Mouse (Mus musculus) heart, postnatal 4 days (tissue): ENCODE measurements around the gene Cpeb2. TPM values are rescaled to one million over a fixed set of nuclear protein-coding genes. Genes with fewer than 3 reads are reported as not detected.

ENCODE experiments used
- DNase-seq: peaks from one replicate; pipeline ENCODE4 v3.0.0; 2021
- total RNA-seq, 2 experiments: library from RNA; stranded (reverse); gene quantifications; 2 replicates each; pipeline ENCODE4 v1.2.3; 2021

Gene Cpeb2
- total RNA-seq = 10 to 100 TPM; 26.0 to 29.4 TPM

DNA sequence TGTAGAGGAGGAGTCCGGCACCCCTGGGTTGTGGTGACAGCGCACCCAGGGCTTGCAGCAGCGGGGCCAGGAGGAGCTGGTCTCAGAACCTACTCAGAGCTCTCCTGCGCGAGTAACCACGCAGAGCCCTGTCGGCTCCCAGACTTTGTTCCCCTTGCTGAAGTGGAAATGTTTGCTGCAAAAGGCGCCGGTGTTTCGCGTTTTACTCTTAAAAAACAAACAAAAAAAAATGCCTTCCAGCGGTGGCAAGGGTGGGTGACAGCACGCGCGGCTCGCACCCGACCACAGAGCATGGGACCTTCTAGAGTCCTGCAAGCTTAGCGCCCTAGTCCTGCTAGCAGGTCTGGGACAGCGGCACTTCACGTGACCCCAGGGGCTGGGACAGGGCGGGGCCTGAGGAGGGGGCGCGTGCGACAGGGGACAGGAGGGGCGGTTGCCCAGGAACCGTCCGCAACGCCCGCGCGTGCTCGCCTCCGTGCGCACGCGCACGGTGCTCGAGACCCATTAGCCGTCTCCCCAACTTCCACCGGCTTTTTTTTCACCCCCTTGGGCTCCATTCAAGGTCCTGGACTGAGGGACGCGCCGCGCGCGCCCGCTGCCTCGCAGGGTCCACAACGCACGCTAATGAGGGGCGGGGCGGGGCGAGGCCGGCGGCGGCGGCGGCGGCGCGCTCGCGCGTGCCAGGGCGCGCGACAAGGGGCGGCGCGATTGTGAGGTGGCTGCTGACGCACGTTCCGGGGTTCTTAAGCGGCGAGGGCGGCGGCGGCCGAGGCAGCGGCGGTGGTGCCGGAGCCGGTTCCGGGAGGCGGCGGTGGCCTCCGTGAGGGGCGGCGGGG, at the start of gene Cpeb2:
Gene Cpeb2, plus strand, starts transcription at position 691 of the 836 bp plus-strand sequence.
- peak; percentile 95 for DNase-seq

GRCm38 (mm10) chr5:43183556-43183955, 49.4 kb upstream of the Cpeb2 start:
- DNase-seq = no peak

- DNase-seq = no peak
Measured at GRCm38 (mm10) chr5:43184834-43185233, 48.1 kb upstream of the Cpeb2 start.

DNA sequence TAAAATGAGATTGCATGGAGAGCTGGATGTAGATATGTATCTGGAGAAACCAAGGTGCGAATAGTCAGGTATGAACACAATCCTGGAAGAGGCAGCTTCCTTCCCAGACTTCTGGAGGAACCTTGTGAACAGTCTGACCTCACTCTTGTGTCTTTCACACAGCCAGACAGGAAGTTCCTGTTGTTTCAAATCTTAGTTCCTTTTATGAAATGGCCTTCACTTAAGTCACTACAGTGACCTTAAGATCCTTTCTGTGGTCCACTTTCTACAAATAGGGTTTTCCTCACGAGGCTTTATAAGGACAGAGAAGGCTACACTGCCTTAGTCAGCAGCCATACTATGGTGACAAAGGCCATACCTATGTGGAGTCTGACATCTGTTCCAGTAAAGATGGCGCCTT, 47.5 kb upstream of the Cpeb2 start:
- DNase-seq = no peak

GRCm38 (mm10) chr5:43200686-43201085, 32.3 kb upstream of the Cpeb2 start:
- DNase-seq = no peak

GRCm38 (mm10) chr5:43206495-43207053, 26.4 kb upstream of the Cpeb2 start:
- no peak for DNase-seq

DNA sequence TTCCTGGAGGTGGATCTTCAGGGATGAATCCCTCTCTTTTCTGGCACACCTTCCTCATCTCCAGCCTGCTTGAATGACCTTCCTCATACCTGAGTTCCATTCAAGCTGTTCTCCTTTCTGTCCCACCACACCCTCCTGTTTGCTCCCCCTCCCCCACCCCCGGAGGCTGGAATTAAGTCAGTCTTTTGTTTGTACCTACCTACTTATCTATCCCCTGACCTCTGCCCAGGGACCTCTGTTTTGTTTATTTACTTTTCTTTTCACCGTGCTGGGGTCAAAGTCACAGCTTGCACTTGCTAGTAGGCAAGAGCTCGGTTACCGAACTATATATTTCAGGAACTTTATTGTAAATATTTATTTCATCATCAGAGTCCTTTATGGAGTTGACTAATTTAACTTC, 15.5 kb upstream of the Cpeb2 start:
- DNase-seq = no peak

DNA sequence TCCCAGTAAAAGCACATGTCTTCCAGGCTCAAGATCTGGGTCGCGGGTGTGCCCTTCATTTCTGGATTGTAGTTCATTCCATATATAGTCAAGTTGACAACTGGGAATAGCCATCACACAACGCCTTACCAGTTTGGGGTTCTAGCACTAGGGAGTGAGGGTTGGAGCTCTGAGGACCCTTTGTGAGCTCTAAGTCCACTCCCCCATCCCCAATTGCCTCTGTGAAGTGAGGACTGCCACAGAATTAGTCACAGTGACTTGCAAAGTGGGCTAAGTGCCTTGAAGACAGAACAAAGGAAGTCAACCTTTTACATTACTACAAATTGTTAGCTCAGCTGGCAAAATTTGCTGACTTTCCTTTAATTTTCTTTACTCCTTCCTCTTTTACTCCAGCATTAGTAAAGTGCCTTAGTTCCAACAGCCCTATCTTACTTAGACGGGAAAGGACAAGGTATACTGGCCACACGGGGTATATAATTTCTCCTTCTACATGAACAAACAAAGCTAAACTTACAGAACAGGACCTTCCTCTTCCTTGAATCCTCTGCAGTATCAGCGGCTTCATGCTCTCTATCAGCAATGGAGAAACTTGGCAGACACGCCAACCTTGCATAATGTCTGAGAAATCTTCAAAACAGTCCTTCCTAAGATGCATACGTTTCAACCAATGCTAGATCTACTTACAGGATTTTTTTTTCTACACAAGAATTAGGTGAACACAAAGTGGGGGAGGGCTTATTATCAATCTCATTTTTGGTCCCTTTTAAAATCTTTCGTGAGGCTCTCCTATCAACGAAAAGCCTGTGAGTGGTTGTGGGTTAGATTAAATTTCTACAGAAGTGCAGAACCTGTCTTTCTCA, 14.8 kb upstream of the Cpeb2 start:
- DNase-seq = peak; percentile 9

GRCm38 (mm10) chr5:43218847-43219132, 14.2 kb upstream of the Cpeb2 start:
- DNase-seq = peak; percentile 42

DNA sequence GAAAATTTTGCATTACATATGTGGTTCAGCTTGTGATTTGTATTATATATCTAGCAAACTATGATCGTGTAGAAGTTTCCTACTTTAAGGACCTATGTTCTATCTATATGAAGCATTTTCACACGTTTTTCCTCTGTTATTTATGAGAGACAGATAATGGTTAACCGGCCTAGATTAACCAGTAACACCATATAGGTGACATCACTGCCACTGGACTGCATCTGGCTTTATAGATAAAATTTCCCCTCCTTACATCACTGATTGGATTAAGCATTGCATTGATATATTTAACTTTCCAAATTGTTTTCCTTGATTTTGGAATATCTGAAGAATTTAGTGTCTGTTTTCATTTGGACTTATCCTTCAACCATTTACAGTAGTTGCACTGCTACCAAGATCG, 9.6 kb upstream of the Cpeb2 start:
- no peak for DNase-seq

- no peak for DNase-seq
Measured at GRCm38 (mm10) chr5:43224245-43224644, 8.7 kb upstream of the Cpeb2 start.

DNA sequence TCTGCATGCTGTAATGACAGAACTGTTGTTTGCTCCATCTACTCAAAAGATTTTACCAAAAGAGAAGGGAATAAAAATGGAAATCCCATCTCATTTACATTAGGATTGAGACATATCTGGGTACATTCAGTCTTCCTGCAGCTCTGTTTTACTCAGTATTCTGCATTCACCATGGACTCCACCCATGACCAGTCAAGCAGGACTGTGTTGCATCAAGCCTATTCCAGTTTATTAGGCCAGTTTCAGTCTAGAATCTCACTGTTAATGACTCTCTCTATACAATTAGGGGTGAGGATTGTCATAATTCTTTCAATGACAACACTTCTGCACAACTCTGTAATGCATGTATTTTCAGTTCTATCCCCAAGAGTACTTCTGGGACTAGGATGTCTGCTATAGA, 6.8 kb upstream of the Cpeb2 start:
- no peak for DNase-seq

DNA sequence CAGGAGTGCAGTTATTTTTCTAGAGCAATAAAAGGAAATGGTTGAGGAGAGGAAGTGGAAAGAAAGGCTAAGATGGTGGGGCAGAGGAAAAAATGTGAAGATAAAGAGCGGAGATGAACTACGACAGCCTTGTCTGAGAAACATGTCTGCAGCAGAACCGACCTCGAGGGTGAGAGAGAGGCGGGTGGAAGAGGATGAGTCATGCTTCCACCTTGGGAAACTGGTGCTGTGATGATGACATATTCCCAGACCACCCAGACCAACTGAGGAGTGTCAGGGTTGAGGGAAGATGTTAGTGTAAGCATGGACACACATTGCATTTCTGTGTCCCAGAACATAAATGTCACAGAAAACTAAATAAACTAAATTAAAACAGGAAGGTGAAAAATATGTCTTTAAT, 5.4 kb upstream of the Cpeb2 start:
- DNase-seq = no peak

DNA sequence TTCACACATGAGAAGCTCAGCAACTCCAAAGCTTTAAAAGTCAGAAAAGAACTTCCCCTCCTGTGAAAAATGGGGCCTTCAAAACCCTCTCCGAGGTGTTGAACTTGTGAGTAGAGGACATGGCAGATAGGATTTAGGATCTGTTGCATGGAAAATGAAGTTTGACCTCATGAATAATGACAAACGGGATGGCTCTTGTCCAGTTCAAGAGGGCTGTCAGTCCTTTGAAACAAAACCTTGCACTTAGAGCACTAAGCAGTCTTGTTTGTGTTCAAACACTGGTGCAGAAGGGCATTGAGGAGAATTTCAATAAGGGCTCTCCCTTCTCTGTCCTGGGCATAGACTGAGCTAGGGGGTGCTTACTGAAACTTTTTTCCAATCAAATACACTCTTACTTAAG, 1.9 kb upstream of the Cpeb2 start:
- DNase-seq = no peak

DNA sequence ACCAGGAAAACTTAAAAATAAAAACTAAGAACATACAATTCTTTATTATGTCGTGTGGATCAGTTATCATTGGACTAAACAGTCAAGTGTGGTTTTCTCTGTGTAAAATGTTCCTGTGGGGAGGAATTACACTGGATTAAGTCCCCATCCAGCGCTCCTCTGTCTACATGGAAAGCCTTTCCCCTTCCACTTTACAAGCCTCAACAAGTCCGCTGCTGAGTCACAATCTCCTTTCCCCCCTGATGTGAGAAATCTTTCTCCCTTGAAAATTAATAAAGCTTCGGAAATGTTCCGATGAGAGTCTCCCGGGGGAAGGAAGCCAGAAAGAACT, 856 bp upstream of the Cpeb2 start:
- no peak for DNase-seq

DNA sequence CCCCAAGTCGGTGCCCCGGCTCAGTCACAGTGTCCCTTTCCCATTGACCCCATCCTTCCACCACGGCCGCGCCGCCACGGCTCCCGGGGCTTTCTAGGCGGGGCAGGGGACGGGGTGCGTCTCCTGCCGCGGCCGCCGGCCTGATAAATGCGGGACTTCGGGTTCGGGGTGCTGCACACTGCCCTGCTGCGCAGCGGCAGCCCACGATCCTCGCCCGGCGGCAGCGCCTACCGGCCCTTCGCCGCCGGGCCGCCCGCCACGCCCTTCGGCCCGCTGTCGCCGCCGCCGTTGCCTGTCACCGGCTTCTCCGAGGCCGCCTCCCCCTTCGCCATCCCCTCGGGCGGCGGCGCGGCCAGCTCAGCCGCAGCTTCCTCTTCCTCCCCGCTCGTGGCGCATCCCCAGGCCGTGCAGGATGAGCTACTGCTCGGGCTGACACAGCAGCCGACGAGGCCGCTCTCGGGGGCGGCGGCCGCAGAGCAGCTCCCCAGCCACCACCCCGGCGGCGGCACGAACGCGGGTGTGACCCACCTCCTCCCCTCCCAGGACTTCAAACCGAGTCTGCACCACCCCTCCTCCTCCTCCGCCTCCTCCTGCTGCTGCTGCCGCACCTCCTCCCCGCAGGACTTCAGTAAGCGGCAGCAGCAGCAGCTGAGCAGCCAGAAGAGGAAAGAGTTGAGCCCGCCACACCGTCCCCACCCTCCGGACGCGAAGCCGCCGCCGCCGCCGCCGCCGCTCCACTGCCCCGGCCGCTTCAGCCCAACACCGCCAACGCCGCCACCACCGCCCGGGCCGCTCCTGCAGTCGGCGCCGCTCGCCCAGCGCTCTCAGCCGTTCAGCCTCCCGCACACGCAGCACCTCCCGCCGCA, 579 bp downstream of the Cpeb2 start:
- peak; percentile 79 for DNase-seq

- peak; percentile 59 for DNase-seq
Measured at GRCm38 (mm10) chr5:43234321-43235185, 1.6 kb downstream of the Cpeb2 start.

GRCm38 (mm10) chr5:43235186-43235785, 2.3 kb downstream of the Cpeb2 start:
- peak; percentile 42 for DNase-seq

DNA sequence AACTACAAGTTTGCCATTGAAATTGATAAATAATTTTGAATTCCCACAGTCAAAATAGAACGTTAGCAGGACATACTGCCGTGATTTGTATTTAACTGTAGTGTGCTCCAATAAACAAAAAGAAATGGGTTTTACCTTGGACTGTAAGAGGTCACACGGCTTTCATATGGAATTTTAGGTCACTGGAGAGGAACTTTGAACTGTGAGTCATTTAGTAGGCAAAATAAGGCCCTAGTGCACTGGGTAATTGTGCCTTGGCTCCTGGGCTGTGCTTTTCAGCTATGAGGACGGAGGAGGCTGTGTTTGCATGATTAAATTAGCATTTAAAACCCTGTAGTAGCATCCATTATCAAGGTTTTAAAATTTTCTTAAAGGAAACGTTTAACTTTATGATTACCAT, 3.0 kb downstream of the Cpeb2 start:
- DNase-seq = no peak

DNA sequence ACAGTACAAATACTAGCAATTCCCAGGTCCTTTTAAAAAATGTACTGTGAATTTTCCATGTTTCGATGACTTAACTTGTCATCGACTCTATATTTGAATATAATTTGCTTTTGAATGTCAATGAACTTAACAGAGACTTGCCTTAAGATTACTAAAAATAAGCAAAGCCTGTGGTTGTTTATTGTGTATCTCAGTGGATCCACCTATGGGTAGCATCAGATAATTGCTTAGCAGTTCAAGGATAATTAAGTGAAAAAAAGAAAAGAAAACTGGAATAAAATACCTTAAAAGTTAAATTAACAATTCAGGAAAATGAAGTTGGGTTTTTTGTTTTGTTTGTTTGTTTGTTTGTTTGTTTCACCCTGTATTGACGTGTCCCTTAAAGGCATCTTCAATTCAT, 3.5 kb downstream of the Cpeb2 start:
- DNase-seq = no peak

GRCm38 (mm10) chr5:43237238-43237637, 4.3 kb downstream of the Cpeb2 start:
- no peak for DNase-seq
